Mouse (Mus musculus): ENCODE measurements around the gene Olfr12.

The Olfr12 gene

GRCm38 (mm10) chr1:92617488-92617887 is at the start of gene Olfr12:
Gene Olfr12 (plus strand): TSS chr1:92617788.
- in situ Hi-C loops (cut with MboI, MseI): loop anchor here (10.0 to 25.0 kb wide), 2 partner anchors 143 to 705 kb away; partner anchors contain the start of gene Ndufa10

GRCm38 (mm10) chr1:92571022-92571421 is 46.6 kb upstream of the Olfr12 start, which contains the start of gene Olfr1413:
Gene Olfr1413 (plus strand): TSS chr1:92571322.
- in situ Hi-C loops (cut with MboI, MseI): no loop called here

GRCm38 (mm10) chr1:92585479-92585878 is 32.1 kb upstream of the Olfr12 start, which contains the start of gene Olfr1412:
Gene Olfr1412 (plus strand): TSS chr1:92585779.
- in situ Hi-C loops (cut with MboI, MseI): no loop called here

- in situ Hi-C loops (cut with MboI, MseI): no loop called here
These were observed 23.5 kb upstream of the Olfr12 start, which contains the start of gene Olfr1411 for GRCm38 (mm10) chr1:92594111-92594510. Gene Olfr1411 (plus strand): TSS chr1:92594411.

GRCm38 (mm10) chr1:92596019-92596418 is 21.6 kb upstream of the Olfr12 start:
- in situ Hi-C loops (cut with MboI, MseI): no loop called here

GRCm38 (mm10) chr1:92605482-92605881 is 12.1 kb upstream of the Olfr12 start, which contains the start of gene Olfr1410:
Gene Olfr1410 (plus strand): TSS chr1:92605782.
- in situ Hi-C loops (cut with MboI, MseI): loop anchor here (5.0 to 25.0 kb wide), 2 partner anchors 83 to 693 kb away; no protein-coding TSS in a partner anchor

GRCm38 (mm10) chr1:92607711-92608110 is 9.9 kb upstream of the Olfr12 start:
- in situ Hi-C loops (cut with MboI, MseI): loop anchor here (5.0 to 25.0 kb wide), 2 partner anchors 85 to 695 kb away; no protein-coding TSS in a partner anchor

GRCm38 (mm10) chr1:92611008-92611407 is 6.6 kb upstream of the Olfr12 start:
- in situ Hi-C loops (cut with MboI, MseI): loop anchor here (10.0 to 25.0 kb wide), 2 partner anchors 136 to 699 kb away; partner anchors contain the start of gene Ndufa10

- in situ Hi-C loops (cut with MboI, MseI): loop anchor here (10.0 to 25.0 kb wide), 2 partner anchors 138 to 701 kb away; partner anchors contain the start of gene Ndufa10
These were observed 4.4 kb upstream of the Olfr12 start for GRCm38 (mm10) chr1:92613175-92613574.

GRCm38 (mm10) chr1:92614516-92614915 is 3.1 kb upstream of the Olfr12 start:
- in situ Hi-C loops (cut with MboI, MseI): loop anchor here (10.0 to 25.0 kb wide), 2 partner anchors 140 to 702 kb away; partner anchors contain the start of gene Ndufa10

GRCm38 (mm10) chr1:92616046-92616445 is 1.5 kb upstream of the Olfr12 start:
- in situ Hi-C loops (cut with MboI, MseI): loop anchor here (10.0 to 25.0 kb wide), 2 partner anchors 141 to 704 kb away; partner anchors contain the start of gene Ndufa10

GRCm38 (mm10) chr1:92618360-92618759 is 772 bp downstream of the Olfr12 start:
- in situ Hi-C loops (cut with MboI, MseI): loop anchor here (10.0 to 25.0 kb wide), 2 partner anchors 144 to 706 kb away; partner anchors contain the start of gene Ndufa10

- in situ Hi-C loops (cut with MboI, MseI): no loop called here
These were observed 10.6 kb downstream of the Olfr12 start for GRCm38 (mm10) chr1:92628227-92628626.

- in situ Hi-C loops (cut with MboI, MseI): no loop called here
These were observed 14.6 kb downstream of the Olfr12 start for GRCm38 (mm10) chr1:92632196-92632595.

GRCm38 (mm10) chr1:92632948-92633347 is 15.4 kb downstream of the Olfr12 start:
- in situ Hi-C loops (cut with MboI, MseI): no loop called here

- in situ Hi-C loops (cut with MboI, MseI): no loop called here
These were observed 16.1 kb downstream of the Olfr12 start for GRCm38 (mm10) chr1:92633726-92634125.

GRCm38 (mm10) chr1:92634569-92634968 is 17.0 kb downstream of the Olfr12 start:
- in situ Hi-C loops (cut with MboI, MseI): no loop called here

- in situ Hi-C loops (cut with MboI, MseI): no loop called here
These were observed 17.5 kb downstream of the Olfr12 start for GRCm38 (mm10) chr1:92634976-92635599.

GRCm38 (mm10) chr1:92636015-92636414 is 18.4 kb downstream of the Olfr12 start:
- in situ Hi-C loops (cut with MboI, MseI): no loop called here

- in situ Hi-C loops (cut with MboI, MseI): no loop called here
These were observed 19.1 kb downstream of the Olfr12 start for GRCm38 (mm10) chr1:92636676-92637075.

- in situ Hi-C loops (cut with MboI, MseI): no loop called here
These were observed 20.0 kb downstream of the Olfr12 start for GRCm38 (mm10) chr1:92637501-92638172.

- in situ Hi-C loops (cut with MboI, MseI): no loop called here
These were observed 20.6 kb downstream of the Olfr12 start for GRCm38 (mm10) chr1:92638181-92638580.

Measured in T-helper 1 cell (primary cell).